Mouse (Mus musculus): Measurements from ENCODE around the gene Smg1.
"Not testable (repeated sequence)": the region's sequence is repeated elsewhere in the genome, so short reads cannot be mapped to it uniquely, and the experiment has no call there.

Gene Smg1

DNA sequence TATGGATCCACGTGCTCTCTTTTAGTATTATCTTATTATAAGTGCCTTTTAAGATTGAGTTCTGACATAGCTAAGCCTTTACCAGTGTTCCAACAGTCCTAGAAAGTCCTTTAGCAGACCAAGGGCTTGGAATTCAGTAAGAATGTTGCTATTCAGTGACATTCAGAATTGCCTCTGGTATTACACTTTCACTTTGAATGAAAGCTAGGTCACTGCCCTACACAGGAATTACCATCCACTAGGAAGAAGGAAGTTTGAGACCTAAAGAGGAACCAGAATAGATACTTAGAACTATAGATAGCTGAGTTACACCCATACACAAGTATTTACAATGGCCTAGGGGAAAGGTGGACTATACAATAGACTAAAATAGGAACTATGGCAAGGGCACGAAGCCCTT, 73.3 kb downstream of the Smg1 start:
- in situ Hi-C loops (cut with MboI; ENCODE audit: low pct_unique_long_range_greater_than_20kb in 1 of 2, low sequenced_read_pairs in 2 of 2, unreplicated experiment in 1 of 2): not testable (repeated sequence)

DNA sequence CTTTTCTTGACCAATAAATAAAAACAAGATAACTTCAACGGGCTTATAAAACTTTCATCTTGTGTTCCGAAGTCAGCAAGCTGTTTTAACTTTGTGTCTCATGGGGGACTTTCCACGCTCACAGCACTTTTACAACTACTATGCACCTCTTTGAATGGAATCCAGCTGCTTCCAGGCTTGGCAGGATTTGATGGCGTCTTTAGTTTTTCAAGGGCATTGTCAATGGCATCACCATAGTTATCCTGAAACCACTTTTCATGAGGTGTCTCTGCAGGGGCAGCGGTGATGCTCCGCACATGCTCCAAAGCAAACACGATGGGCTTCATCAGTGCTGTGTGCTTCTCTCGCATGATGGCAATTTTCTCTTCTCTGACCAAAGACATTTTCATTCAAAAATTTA, 80.5 kb downstream of the Smg1 start:
- in situ Hi-C loops (cut with MboI; ENCODE audit: low pct_unique_long_range_greater_than_20kb in 1 of 2, low sequenced_read_pairs in 2 of 2, unreplicated experiment in 1 of 2): no loop called here

DNA sequence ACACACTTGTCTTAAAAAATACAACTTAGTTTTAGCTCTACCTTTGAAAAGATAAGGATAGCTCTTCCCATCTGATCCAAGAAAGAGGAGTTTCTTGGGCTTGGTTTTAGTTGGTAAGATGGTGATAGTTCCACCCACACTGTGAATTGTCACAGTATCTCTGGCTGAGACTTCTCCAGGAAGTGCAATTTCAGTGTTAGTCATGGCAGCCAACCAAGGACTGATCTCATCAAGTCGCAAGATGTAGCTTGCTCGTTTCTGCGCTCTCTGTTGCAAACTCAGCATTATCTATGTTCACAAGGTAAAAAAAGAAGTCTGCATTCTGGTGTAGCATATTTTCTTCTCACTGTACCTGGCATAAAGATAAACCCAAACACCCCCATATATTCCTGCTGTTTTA, 83.3 kb downstream of the Smg1 start:
- in situ Hi-C loops (cut with MboI; ENCODE audit: low pct_unique_long_range_greater_than_20kb in 1 of 2, low sequenced_read_pairs in 2 of 2, unreplicated experiment in 1 of 2): no loop called here

DNA sequence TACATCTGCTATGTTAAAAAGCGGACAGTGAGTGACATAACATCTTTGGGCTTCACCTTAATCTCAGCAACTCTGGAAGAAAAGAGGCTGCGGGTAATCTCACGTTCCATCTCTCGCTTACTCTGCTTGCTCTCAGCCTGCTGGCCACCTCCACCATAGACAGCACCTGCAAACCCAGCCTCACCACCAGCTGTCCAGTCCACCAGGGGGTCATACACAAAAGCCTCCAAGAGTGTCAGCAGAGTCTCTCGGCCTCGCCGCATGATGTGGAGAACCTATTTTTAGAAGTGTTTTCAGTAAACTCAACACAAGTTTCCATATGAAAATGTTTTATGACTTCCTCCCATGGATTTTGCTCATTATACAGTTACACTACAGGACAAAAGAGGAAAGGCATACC, 87.0 kb downstream of the Smg1 start:
- in situ Hi-C loops (cut with MboI; ENCODE audit: low pct_unique_long_range_greater_than_20kb in 1 of 2, low sequenced_read_pairs in 2 of 2, unreplicated experiment in 1 of 2): no loop called here

DNA sequence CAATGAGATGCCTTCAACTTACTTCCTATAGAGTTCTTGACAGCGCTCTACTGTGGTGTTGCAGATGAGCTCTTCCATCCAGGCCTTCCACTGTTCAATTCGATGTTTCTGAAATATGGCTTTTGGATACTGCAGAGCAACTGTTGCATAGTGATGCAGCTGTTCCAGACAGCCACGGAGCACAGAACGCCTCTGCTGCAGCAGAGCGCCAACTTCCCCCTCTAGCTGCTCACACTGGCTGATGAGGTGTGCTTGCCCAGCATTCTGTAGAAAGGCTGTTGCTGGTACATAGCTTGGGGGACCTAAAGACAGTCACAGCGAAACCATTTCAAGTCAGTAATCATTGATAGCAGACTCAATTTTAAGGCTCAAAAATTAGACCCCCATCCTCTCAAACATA, 89.3 kb downstream of the Smg1 start:
- in situ Hi-C loops (cut with MboI; ENCODE audit: low pct_unique_long_range_greater_than_20kb in 1 of 2, low sequenced_read_pairs in 2 of 2, unreplicated experiment in 1 of 2): no loop called here

DNA sequence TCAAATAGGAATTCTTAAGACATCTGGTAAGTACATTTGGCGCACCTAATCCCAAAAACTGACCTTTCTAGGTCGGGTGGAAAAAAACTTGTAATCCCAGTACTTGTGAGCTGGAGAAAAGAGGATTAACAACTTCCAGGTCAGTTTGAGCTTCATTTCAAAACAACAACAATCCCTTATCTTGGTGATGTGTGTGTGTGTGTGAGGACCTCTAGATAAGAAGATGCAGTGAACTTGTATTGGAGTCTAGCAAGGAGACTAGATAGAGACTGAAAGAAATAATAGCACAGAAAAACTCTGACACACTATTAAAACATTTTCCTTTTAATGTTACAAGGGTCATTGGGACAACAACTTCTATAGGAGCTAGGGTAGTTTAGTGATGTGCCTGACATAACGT, 99.9 kb downstream of the Smg1 start:
- in situ Hi-C loops (cut with MboI; ENCODE audit: low pct_unique_long_range_greater_than_20kb in 1 of 2, low sequenced_read_pairs in 2 of 2, unreplicated experiment in 1 of 2): no loop called here

DNA sequence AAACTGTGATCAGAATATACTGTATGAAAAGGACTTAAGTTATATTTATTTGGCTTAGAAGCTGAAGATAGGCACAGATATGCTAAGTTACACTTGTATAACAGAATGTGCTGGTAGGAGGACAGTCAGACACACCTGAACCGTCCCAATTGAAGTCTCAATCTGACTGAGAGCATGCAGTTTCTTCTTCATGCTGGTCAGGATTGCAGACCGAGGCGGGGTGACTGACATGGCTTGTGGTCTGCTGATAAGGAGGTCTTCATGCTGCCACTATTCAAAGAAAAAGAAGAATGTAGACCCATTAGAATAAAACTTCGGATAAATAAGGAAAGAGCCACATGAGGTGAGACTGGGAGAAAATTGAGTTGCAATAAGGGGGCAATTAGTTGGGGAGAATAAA, 100.3 kb downstream of the Smg1 start:
- in situ Hi-C loops (cut with MboI; ENCODE audit: low pct_unique_long_range_greater_than_20kb in 1 of 2, low sequenced_read_pairs in 2 of 2, unreplicated experiment in 1 of 2): no loop called here

DNA sequence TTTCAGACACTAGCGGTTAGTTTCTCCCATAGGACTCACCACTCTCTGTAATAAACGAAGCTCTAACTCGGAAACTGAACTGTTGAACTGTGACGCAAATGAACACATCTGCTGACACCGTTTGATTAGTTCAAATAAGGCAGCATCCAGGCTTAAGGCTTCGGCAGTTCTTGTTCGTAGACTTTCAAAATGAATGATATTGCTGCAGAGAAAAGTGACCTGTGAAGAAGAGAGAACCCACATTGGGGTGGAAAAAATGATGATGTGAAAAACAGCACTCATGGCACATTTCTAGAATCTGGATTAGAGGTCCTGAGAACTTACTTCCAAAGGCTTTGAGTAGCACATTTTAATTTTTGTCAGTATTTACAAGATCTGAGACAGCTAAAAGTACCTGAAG, 102.2 kb downstream of the Smg1 start:
- in situ Hi-C loops (cut with MboI; ENCODE audit: low pct_unique_long_range_greater_than_20kb in 1 of 2, low sequenced_read_pairs in 2 of 2, unreplicated experiment in 1 of 2): no loop called here

DNA sequence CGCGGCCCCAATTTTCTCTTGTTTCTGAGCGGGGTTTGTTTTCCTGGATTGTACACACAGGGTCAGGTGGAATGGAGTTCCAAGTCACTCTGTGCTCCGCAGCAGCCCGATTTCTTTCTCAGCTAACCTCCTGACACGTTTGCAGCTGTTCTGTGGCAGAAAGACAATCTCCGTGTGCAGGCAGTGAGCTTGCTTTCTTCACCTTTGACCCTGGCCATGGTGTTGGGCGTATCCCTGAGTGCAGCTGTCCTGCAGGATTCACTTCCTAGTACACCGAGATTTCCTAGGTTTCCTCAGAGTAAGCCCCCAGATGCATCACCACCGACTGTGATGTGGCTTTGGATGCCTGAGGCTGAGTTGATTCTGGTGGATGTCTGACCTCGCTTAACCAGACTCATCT, 108.3 kb downstream of the Smg1 start:
- in situ Hi-C loops (cut with MboI; ENCODE audit: low pct_unique_long_range_greater_than_20kb in 1 of 2, low sequenced_read_pairs in 2 of 2, unreplicated experiment in 1 of 2): no loop called here

DNA sequence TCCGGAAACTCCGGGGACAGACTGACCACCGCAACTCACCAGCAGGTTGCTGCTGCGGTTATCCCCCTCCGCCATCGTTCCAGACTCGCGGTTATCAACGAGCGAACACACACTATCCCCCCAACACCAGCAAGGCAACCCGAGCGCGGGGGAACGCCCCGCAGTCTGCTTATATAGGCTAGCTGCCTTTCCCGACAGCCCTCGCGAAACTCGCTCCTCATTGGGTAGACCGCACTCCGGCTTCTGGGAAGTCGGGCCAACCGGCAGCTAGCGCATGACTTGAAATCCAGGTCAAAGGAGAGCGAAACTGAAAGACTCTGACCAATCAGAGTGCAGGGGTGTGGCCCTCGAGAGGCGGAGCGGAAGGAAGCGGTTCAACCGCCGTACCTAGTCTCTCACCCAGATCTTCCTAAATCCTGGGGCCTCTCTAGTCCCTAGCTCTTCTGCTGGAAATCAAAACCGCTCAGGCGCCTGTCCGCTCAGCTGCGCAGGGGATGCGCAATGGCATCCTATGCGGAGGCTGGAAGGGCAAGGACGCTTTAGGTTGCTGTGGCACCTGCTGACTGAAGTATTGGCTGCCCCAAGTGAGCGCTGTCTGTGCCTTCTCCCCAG, 113.9 kb downstream of the Smg1 start, which contains the start of gene Arl6ip1:
TSS of gene Arl6ip1 (minus strand) at position 233 of the 612 bp plus-strand sequence.
- in situ Hi-C loops (cut with MboI; ENCODE audit: low pct_unique_long_range_greater_than_20kb in 1 of 2, low sequenced_read_pairs in 2 of 2, unreplicated experiment in 1 of 2): no loop called here

DNA sequence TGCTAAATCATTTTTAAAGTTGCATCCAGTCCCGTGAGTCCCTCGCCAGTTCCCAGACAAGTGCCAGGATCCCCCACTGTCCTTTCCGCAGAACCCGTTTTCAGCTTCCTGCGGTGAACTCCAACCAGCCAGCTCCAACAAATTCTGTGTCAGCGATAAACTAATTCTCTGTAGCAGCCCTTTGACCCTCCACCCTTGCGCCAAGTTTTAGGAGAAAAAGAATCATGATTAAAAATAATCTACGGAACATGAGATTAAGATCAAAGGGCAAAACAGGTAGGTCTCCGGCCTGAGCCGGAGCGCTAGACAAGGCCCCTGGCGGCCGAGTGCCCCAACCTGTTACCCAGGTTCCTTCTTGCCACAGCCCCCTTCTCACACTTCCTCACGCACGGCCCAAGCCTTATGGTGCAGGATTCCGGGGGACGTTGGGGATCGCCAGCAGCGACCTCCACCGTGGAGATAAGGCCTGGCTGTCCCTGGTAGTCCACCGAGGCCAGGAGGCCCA, 114.5 kb downstream of the Smg1 start:
- in situ Hi-C loops (cut with MboI; ENCODE audit: low pct_unique_long_range_greater_than_20kb in 1 of 2, low sequenced_read_pairs in 2 of 2, unreplicated experiment in 1 of 2): no loop called here

DNA sequence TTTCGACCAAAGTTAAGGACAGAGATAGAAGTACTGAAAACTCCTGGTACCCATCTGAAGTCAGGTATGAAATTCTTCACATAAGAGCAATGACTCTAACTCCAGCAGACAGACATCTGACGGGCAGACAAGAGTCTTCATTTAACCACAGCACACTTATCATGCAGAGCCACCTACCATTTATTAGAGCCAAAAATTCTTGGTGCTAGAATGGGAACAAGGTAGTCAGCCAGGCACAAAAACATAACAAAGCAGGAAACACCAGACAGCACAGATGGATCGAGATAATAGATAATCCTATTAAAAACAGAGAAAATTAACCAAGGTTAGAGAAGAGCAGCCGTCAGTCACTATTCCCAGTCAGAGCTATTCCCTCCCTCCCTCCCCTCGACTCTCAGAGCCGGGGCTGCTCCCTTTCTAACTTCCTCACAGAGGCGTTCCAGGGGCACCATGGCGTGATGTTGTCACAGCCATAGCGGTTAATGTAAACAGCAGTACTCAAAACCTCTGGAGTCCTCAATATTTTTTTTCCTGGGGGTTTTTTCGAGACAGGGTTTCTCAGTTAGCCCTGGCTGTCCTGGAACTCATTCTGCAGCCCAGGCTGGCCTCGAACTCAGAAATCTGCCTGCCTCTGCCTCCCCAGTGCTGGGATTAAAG, 117.1 kb downstream of the Smg1 start:
- in situ Hi-C loops (cut with MboI; ENCODE audit: low pct_unique_long_range_greater_than_20kb in 1 of 2, low sequenced_read_pairs in 2 of 2, unreplicated experiment in 1 of 2): no loop called here

DNA sequence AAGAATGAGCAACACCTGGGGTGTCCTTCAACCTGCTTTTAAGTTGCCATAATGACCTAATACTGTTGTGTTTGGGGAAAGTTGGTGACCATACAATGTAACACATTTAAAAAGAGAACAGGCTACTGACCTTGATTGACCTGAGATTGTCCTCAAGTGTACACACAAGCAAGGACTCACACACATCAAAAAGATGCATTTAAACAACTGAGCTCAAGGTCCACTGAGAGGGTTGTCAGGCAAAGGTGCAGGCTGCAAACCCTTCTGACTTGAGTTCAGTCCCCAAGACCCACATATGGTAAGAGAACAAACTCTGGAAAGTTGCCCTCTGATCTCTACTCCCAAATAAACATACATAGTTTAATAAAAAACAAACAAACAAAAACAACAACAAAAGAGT, 117.7 kb downstream of the Smg1 start:
- in situ Hi-C loops (cut with MboI; ENCODE audit: low pct_unique_long_range_greater_than_20kb in 1 of 2, low sequenced_read_pairs in 2 of 2, unreplicated experiment in 1 of 2): no loop called here

DNA sequence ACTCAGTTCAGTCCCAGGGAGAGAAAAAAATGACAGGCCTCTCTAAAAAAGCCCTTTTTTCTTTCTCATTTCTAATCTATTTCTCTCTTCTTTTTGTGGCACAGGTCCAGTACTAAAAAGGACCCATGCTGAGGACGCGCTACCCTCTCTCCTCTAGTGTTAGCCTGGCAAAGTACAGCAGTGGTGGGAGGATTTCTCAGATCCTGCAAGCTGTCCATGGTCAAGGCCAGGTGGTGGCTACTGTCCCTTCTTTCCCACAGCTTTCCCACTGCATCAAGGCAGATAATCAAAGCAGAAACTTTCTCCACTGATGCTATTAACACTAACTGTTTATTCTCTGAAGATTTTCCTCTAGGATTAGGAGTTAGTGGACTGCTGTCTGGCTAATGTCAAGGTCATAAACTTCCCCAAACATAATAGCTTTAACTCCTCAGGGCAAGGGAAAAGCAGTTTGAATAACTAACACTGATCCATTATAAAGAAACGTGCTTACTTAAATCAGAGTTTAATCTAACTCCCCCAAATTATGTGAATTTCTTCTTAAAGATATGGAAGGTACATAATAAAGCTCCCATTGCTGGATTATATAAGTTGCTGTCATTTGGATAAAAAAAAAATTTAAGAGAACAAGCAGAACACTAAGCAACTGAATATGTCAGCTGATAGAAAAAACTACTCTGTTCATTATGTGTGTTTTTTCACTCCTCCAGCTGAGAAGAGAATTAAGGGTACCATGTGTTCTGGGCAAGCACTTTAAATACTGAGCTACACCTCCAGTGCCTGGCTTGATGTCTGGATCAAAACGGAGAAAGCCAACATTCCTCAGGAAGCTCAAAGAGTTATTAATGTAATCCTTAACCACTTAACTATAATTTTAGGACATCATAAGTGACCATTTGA, 119.7 kb downstream of the Smg1 start:
- in situ Hi-C loops (cut with MboI; ENCODE audit: low pct_unique_long_range_greater_than_20kb in 1 of 2, low sequenced_read_pairs in 2 of 2, unreplicated experiment in 1 of 2): no loop called here

DNA sequence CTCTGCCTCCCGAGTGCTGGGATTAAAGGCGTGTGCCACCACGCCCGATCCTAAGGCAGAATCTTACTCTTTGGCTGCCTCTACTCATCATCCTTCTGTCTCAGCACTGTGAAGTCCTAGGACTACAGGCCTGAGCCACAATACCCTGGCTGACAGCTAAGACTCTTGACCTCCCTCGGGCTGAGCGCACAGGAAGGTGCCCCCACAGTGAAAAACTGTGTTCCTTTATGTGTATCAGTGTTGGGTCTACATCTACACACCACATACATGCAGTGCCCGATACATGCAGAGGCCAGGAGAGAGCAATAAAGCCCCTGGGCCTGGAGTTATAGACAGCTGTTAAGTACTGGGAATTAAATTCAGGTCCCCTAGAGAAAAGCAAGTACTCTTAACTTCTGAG, 121.2 kb downstream of the Smg1 start:
- in situ Hi-C loops (cut with MboI; ENCODE audit: low pct_unique_long_range_greater_than_20kb in 1 of 2, low sequenced_read_pairs in 2 of 2, unreplicated experiment in 1 of 2): no loop called here

DNA sequence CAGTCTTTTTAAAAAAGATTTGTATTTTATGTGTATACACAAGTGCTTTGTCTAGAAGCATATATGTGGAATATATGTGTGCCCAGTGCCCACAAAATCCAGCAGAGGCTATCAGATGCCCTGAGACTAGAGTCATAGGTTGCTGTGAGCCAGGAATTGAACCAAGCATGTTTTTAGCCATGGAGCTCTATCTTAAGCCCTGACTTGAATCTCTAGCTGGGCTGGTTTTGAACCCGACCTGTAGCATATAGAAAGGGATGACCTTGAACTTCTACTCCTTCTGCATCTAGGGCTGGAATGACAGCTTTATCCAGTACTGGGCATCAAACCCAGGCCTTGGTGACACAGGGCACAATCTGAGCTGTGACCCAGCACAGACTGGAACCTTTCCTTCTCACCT, 122.8 kb downstream of the Smg1 start:
- in situ Hi-C loops (cut with MboI; ENCODE audit: low pct_unique_long_range_greater_than_20kb in 1 of 2, low sequenced_read_pairs in 2 of 2, unreplicated experiment in 1 of 2): no loop called here

DNA sequence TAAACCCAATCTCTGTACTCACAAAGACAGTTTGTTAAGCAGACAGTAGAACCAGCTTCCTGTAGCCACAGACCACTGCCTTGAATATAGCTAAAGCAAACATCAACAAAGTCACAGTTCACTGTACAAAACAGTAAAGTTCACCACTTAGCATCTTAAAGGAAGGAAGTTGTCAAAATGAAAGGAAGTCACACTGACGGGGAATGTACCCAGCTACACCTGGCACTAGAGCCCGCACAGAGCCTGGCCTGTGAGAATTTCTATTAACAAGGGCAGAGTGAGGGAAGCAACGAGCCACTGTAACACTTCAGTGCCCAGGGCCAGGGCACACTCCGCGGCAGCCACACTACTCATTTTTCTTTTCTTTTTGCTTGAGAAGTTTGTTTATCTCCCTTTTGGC, 123.5 kb downstream of the Smg1 start:
- in situ Hi-C loops (cut with MboI; ENCODE audit: low pct_unique_long_range_greater_than_20kb in 1 of 2, low sequenced_read_pairs in 2 of 2, unreplicated experiment in 1 of 2): no loop called here

DNA sequence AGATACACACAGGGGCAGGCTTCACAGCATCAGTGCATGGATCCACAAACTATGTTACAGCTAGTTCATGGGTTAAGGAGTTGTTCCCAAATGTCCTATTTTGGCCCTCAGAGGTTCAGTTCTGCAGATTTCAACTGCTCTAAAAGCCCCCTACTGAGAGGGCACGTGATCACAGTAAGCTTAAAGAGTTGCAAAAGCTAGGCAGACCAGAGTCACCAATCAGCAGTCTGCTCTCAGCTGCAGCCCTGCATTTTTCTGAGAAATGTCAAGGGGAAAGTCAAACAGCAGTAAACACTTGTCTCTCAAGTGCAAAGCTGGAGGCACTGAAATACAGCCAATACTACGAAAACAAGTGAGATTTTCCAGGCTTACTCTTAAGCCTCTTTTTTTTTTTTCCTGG, 124.3 kb downstream of the Smg1 start:
- in situ Hi-C loops (cut with MboI; ENCODE audit: low pct_unique_long_range_greater_than_20kb in 1 of 2, low sequenced_read_pairs in 2 of 2, unreplicated experiment in 1 of 2): no loop called here

DNA sequence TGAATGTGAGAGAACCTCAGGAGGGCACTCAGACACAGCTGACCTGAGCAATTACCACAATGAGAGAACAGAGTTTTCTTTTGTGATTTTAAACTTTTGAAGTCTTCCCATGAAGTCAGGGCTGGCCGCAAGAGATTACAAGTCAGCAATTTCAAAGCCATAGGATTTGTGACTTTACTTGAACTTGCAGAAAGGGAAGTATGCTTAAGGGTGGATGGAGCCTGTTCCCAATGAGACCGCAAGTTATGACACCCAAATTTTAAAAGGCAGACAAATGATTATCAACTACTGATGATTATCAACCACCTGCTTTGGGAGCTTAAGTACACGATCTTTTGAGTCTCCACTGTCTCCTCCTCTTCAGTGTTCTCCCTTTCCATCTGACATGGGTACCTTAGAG, 125.0 kb downstream of the Smg1 start:
- in situ Hi-C loops (cut with MboI; ENCODE audit: low pct_unique_long_range_greater_than_20kb in 1 of 2, low sequenced_read_pairs in 2 of 2, unreplicated experiment in 1 of 2): no loop called here

All from mouse embryonic stem cell (cell line).